Mouse (Mus musculus) spleen, postnatal 36 days (tissue): Measurements from ENCODE around the gene Atp6v1c2.

Source experiments
- DNase-seq, 2 experiments: peaks; one replicate each; pipeline ENCODE4 v3.0.0; 2022; ENCODE audit warnings: low spot score in 2 of 2, mixed read lengths in 1 of 2

Atp6v1c2 gene

DNA sequence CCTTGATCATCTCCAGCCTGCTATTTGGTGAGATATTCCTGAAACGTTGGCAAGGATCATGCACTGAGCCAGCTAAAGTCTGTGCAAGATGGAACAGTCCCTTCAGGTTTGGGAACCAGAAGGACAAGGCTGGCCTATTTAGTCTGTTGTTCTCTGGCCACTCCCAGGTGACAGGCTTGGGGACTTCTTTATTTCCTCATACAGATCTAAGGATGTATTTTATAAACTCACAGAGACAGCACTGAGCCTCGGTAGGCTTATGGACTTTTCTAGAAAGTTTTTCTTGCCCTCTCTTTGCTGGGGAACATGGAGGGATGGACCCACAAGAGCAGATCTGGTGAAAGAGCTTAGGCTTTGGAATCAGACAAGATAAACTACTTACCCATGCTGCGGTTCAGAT lies at the start of gene Atp6v1c2:
Gene Atp6v1c2 (minus strand): TSS at position 101 of the 400 bp plus-strand sequence.
- DNase-seq, result no peak

DNA sequence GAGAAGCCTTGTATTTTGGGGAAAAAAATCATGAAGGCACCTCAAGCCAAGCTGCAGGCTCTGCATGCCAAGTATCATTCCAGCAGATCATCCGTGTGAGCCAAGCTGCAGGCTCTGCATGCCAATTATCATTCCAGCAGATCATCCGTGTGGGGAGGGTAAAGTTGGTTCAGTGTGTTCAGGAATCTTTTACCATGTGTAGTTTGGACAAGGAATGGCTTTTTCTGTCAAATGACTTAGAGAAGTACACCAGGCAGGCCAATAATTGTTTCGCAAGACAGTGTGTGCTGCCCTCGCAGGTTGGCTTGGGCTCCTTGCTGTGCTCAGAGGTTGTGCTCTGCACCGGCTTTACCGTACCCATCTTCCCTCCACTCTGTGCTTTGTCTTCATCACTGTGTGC lies 47.4 kb upstream of the Atp6v1c2 start:
- no peak for DNase-seq

DNA sequence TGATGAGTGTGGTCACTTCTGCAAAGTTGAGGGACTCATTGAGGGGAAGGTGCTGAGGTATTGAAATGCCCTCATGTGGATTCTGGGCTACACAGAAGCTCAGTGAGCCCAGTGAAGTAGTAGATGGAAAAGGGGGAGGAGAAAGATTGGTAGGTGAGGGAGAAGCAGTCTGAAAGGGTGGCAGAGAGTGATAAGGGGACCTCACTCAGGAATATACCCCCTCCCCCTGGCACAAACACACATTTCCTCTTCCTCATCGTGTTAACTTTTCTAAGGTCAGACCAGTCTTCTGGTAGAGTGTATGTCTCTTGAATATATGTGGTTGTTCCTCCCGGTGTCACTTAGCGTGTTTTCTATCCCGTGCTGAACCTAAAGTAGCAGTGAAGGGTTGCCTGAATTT lies 46.1 kb upstream of the Atp6v1c2 start:
- DNase-seq, result no peak

DNA sequence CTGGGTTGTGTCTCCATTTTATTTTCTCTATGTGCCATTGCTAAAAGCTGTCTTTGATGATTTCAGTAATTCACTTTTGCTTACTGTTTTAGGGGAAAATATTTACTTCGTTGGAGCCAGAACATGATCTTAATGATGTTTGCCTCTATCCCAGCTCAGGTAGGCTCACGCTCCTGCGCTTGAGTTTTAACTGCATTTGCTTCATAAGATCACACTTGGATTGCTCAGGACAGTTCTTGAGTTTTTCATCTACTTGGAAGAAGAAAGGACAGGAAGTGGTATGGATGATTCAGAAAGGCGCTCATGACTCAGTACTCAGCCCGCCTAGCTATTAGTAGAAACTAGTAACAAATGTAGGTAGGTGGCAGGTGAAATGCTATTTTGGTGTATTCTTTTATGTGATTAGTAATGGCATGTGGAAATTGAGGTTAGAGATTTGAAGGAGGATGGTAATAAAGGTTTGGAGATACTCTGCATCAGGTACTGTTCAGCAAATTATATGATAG lies 44.4 kb upstream of the Atp6v1c2 start:
- DNase-seq, result no peak

DNA sequence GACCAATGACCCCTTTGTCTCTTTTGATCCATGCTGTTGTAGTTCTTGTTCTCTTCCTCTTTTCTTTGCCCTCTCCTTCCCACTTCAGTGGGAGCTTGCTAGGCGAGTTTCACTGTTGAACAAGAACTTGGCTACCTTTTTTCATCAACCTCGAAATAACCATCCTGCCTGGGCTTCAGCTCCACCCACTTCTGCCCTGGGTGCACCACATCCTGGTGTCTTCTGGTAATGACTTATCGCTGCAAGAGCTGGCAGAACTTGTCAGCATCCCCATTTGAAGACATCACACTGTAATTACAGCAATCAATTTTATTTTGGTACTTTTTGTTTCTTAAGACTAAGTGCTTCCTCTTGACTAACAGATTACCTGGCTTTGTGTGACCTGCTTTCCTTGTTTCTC lies 43.5 kb upstream of the Atp6v1c2 start:
- DNase-seq, result peak; percentile 19 to 29

DNA sequence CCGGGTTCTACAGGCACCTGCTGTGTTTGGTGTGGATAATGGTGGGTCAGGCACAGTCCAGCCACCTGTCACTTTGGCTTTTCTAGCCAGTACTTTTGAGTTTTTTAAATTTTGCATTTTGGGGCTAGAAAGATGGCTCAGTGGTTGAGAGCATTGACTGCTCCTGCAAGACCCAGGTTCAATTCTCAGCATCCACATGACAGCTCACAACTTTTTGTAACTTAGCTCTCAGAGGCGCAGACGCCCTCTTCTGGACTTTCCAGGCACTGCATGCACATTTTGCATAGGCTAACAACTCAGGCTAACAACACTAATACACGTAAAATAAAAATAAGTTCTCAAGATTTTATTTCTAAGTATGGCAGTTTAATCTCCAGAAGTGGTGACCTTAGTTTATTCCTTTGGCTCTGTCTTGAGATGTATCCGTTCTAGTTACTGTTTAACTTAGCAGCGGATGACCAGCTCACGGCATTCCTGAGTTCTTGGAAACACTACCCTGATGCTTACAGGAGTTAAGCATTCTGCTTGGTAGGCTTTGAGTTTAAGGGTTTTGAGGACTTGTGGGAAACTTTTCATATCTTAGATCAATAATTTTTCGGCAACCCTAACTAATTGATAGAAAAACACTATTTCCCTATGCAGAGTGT lies 42.6 kb upstream of the Atp6v1c2 start:
- DNase-seq, result no peak

DNA sequence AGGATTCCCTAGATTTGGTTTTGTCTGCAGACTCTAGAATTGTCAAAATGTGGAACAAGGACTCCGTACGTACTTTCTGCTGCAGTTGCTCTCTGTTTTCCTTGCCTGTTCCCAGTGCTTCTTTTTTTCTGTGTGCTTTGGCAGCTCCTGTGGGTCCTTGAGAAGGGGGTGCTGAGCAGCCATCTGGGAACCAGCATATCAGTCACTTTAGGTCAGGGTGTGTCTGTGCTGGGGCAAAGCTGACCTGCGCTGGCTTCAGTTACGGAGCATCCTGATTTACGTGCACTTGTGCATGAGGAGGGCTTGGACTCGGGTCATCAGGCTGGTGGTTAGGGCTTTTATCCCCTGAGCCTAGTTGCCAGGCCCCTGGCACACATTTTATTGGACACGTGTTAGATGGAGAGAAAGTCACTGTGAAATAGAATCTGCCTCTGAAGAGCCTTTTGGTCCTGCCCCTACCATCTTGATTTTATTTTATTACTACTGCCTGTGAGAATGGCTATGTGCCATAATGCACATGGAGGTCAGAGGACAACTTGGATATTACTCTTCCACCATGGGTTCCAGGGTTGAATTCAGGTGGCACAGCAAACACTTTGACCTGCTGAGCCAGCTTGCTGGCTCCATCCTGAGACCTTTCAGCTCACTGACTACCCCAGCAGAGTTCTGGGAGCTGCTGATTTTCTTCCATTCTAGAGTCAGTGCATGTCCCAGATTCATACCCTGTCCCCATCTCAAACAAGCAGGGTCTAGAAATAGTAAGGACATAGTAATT lies 40.6 kb upstream of the Atp6v1c2 start:
- DNase-seq, result no peak

DNA sequence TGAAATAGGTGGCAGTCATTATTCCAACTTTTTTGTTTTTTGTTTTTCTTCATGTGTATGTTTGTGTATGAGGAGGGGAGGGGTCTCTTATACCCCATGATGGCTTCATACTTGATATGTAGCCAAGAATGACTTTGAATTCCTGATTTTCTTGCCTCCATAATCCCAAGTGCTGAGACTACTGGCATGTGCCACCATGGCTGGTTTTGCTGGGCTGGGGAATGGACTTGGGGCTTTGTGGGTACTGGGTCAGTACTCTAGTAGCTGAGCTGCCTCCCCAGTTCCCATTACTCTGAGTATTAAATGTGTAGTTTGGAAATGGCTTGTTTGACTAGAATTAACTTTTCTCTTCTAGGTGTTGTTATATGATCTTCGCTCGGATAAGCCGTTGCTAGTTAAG lies 40.0 kb upstream of the Atp6v1c2 start:
- DNase-seq, result no peak

DNA sequence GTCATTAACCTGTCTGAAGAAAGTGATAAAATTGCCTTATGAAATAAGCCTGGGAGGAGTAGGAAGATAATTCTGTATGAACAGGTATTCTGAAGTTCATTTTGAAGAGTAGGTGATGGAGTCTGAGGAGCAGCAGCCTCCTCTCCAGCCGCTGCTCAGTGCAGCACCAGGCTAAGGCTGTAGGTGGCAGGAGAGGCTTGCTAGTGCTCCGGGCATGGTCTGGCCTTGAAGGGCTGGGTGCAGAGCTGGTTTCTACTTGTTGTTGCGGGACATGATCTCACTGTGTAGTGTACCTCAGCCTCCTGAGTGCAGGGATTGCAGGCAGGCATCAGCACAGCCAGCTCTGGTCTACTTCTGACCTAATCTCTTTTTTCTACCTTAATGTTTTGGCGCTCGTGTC lies 37.8 kb upstream of the Atp6v1c2 start:
- DNase-seq, result peak; percentile 29 to 31

DNA sequence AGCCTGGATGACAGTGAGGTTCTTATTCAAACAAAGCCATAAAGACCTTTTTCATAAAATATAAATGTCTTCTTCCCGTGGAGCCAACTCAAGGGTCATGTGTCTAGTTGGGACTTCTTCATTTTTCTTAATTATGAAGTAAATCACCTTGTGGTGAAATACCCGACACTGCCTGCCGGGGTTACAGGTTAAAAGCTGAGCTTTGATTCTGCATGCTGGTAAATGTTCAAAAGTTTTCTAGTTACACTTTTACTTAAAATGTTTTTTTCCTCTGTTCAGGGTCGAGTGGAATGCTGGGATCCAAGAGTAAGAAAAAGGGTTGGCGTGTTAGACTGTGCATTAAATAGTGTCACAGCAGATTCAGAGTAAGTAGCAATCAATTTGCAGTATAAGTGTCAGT lies 33.2 kb upstream of the Atp6v1c2 start:
- DNase-seq, result no peak

DNA sequence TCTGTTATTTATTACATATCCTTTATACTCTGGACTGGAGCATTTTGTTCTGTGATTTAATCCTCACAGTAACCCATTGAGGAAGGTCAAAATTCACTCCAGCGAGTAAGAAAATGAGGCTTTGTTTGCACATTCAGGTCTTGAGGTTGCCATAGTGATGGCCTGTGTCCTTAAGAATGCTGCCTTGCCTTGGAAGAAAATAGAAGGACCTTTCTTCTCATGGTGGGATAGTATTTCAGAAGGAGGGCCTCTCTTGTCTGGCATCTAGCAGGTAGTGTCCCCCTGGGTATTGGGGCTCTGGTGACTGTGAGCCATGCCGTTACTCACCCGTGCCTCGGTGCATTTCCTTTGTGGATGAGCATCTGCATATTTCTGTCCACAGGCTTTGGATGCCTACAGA lies 31.5 kb upstream of the Atp6v1c2 start:
- DNase-seq, result no peak

DNA sequence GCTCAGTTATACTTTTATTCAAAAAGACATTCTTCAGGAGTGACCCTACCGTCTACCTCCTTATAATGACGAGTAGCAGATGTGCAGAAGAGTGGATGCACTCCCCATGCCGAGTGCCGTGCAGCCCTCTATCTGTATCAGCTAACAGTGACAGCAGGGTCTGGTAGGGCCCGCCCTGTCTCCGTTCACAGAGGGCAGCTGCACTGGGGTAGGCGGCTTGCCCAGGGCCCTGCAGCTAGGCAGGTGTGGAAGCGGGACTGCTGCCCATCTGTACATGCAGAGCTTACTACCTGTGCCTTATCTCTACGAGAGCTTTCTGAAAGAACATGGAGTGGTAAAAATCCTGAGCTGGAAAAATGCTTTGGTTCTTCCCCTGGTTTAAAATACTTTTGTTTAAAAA lies 30.9 kb upstream of the Atp6v1c2 start:
- DNase-seq, result no peak

DNA sequence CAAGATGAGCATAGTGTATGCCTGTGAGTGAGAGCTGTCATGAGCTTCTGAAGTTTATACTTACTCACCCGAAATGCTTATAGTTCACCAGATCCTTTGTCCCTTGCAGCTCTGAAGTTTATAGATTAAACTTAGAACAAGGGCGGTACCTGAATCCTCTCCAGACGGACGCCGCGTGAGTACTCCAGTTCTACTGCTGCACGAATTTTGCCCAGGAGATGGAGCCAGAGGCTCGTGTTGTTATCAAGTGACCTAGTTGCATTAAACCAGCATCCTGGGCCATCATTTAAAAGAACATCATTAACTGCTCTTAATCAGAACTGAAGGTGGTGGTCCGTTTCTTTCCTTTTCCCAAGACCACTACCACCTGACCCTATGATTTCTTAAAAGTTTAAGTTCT lies 29.8 kb upstream of the Atp6v1c2 start:
- no peak for DNase-seq

DNA sequence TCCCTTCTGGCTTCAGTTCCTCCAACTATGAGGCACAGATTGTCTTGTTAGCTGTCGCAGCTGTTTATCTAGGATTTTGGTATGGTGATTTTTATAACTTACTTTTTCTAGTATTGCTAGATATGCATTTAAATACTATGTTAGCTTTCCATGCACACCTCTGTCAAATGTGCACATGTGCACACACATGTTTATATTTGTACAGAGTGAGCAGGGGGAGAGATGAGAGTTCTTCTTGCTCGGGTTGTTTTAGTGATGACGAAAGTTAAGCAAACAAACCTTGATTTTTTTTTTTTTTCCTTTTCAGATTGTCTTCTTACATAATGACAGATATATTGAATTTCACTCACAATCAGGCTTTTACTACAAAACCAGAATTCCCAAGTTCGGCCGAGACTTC lies 28.6 kb upstream of the Atp6v1c2 start:
- no peak for DNase-seq

DNA sequence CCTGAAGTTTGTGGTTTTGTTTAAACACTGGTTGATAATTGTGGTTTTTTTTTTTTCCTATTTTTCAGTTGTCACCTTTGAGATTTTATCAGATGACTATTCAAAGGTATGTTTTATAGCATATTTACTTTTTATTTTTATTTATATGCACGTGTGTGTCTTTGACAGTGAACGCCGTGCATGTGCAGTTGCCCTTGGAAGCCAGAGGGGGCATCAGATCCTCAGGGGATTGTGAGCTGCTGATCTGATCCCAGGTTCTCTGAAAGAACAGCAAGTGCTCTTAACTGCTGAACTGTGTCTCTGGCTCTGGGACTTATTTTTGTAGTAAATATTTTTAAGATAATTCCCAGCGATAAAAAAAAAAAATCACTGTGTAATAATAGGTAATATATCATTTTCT lies 27.7 kb upstream of the Atp6v1c2 start:
- no peak for DNase-seq

DNA sequence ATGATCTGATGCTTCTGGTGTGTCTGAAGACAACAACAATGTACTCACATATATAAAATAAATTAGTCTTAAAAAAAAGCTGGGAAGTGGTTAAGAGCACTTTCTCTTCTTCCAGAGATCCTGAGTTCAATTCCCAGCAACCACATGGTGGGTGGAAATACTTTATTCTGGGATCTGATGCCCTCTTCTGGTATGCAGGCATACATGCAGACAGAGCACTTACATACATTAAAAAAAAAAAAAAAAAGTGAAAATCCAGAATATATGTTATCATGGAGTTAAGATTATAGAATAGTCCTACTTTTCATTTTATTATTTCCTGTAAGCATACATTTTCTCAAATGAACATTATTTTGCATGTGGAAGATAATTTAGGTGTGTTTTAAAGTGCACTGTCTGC lies 20.9 kb upstream of the Atp6v1c2 start:
- DNase-seq, result no peak

DNA sequence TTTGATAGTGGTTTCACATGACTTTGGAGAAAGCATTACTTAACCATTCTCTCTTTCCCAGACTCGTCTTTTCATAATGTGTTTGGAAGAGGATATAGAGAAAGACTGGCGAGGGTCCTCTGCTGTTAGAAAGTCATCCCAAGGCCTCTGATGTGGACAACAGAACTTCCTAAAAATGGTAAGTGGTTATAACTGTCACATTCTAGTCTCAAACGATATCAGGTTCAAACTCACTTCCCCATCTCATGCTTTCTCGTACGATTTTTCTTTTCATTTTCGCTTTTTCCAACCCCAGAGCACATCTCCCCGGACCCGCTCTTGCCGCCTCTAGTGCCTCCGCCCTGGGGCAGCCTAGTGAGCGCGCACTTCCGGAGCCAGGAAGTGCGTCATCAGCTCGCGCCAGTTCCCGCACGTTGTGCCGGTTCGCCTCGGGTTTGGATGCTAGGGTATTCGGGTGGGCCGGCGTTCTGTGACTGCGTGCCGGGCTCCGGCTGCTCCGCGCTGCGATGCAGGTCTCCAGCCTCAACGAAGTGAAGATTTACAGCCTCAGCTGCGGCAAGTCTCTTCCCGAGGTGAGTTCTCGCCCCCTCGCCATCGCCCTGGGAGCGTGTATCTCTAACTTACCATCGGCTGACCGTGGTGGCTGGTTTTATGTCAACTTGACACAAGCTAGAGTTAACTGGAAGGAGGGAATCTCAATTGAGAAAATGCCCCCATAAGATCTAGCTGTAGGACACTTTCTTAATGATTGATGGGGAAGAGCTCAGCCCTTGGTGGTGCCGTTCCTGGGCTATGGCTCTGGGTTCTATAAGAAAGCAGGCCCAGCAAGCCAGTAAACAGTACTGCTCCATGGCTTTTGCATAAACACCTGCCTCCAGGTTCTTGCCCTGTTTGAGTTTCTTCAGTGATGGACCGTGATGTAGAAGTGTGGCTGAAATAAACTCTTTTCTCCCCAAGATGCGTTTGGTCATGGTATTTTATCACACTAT lies 19.2 kb upstream of the Atp6v1c2 start, which contains the start of gene Nol10:
Gene Nol10 (plus strand): TSS at position 411 of the 989 bp plus-strand sequence.
- peak; percentile 83 to 84 for DNase-seq

DNA sequence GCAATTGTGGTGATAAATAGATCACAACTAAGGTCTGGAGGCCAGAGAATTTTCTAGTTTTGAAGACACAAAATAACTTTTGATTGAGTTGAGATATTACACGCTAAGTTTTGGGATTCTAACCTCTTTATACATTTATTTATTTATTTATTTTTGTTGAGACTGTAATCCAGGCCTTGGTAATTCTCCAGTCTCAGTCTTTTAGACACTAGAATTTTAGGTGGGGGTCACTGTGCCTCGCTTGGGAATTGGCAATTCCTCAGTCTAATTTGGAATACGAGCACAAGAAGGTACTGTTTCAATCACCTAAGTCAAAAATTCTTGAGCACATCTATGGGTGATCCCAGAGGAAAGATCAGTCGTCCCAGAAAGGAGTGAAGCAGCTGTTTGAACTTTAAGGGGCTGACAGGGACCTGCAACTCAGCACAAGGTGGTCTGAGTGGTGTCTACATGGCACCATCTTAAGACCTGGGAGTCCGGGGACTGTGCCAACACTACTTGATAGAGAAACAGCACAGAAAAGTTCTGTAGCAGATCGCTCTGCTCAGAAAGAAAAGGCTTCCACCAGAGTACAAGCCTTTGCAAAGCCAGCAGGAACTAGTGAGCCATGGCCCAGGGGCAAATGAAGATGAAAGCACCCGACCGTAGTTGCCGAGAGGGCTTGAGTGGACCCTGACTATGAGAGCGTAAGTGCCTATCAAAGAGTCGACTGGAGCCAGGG lies 18.3 kb upstream of the Atp6v1c2 start:
- DNase-seq, result peak in 1 of 2 experiments; percentile 8

DNA sequence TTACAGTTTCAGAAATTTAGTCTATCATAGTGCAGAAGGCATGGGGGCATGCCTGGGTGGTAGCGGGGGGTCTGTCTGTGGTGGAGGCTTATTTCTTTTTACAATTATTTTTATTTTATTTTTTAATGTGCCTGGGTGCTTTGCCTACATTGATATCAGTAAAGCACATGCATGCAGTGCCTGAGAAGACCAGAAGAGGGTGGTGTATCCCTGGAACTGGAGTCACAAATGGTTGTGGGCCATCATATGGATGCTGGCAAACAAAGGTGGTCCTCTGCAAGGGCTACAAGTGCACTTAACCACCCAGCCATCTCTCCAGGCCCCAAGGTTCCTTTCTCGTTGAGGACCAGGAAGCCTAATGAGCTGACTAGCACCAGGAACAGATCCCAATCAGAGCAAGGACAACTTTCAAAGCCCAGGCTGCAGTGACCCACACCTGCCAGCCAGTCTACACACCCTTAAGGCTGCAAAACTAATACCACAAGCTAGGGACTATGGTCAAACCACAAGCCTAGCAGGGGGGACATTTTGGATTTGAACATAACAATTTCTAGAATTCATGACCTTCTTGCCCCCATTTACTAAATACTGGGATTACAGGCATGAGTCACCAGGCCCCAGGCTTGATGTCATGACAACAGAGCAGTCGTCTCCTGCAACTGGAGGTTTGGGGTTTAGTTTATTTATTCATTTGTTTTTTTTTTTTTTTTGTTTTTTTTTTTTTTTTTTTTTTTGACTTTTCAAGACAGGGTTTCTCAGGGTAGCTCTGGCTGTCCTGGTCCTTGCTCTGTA lies 10.2 kb upstream of the Atp6v1c2 start:
- no peak for DNase-seq

DNA sequence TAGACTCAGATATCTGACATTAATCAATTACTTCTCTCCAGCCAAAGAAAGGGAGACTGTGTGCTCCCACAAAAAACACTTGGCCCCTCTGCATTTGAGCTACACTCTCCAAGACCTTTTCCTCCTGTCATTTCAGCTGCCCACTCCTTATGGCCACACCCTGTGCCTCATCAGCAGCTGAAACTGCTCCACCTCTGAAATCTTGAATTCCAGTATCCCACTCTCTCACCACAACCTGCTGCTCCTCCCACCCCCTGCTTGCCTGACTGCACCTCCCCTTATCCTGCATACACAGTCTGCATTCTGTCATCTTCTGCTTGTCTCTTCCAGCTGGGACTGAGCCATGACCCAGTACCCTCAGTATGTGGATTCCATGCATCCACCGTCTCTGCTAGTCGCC lies 9.2 kb upstream of the Atp6v1c2 start:
- no peak for DNase-seq

DNA sequence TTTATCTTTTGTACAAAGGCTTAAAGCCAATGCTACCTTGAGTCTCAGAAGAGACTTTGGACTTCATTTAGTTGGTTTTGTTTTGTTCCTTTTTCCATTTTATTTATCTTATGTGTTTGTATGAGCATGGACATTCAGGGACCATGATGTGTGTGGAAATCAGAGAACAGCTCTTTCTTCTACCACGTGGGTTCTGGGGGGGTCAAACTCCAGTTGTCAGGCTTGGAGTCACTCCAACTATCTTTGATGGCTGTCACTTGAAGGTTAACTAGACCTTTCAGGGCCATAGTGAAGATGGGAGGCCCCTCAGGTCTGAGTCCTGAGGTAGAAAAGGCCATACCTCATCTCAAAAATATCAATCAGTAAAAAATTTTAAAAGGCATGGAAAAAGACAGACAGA lies 4.3 kb upstream of the Atp6v1c2 start:
- DNase-seq, result no peak
